Mouse (Mus musculus) liver, embryonic 14.5 days (tissue): ENCODE measurements around the gene Mrgpra2b. TPM values are rescaled to one million over a fixed set of nuclear protein-coding genes. Genes with fewer than 3 reads are reported as not detected.
A peak's percentile ranks its signal among the peaks of the same experiment; 100 is the strongest.
"Not testable (repeated sequence)": the region's sequence is repeated elsewhere in the genome, so short reads cannot be mapped to it uniquely, and the experiment has no call there.

Experiments used
- ATAC-seq: fragments of 200-750 bp; cut with Nextera tagmentation; 2 replicates; pipeline ENCODE4 v1.8.0; 2017; ENCODE audit warnings: moderate number of reproducible peaks, mild to moderate bottlenecking, moderate library complexity; ENCODE audit not compliant: insufficient read depth
- DNase-seq, 3 experiments: peaks; one replicate each; pipeline ENCODE4 v3.0.0-alpha.2; 2012 to 2013; ENCODE audit warnings: low read depth in 3 of 3, low spot score in 3 of 3
- H3K27ac ChIP-seq: fragments of 300-500 bp; sonication (generic); 2 replicates; pipeline ENCODE4 v1.5.1; 2014; ENCODE audit warnings: moderate library complexity, mild to moderate bottlenecking, control low read depth, inconsistent platforms
- H3K27me3 ChIP-seq: fragments of 300-500 bp; sonication (generic); 2 replicates; pipeline ENCODE4 v1.6.1; 2014; ENCODE audit warnings: mild to moderate bottlenecking, low read length, moderate library complexity; ENCODE audit not compliant: control insufficient read depth, insufficient read depth
- H3K36me3 ChIP-seq: fragments of 300-500 bp; sonication (generic); replicated peaks from 2 replicates; pipeline ENCODE4 v1.6.1; 2014; ENCODE audit warnings: low read depth; ENCODE audit not compliant: control insufficient read depth, insufficient read depth
- H3K4me1 ChIP-seq, 2 experiments: fragments of 200-500 bp in 1 of 2; fragments of 300-500 bp in 1 of 2; sonication (generic) in 1 of 2; replicated peaks; 2 replicates each; pipeline ENCODE4 v1.6.1; 2012 to 2014; ENCODE audit warnings: antibody characterized with exemption in 1 of 2, inconsistent platforms in 1 of 2, low read length in 1 of 2; ENCODE audit not compliant: control insufficient read depth in 2 of 2, insufficient read depth in 2 of 2
- H3K4me2 ChIP-seq: fragments of 300-500 bp; sonication (generic); 2 replicates; pipeline ENCODE4 v1.6.1; 2014; ENCODE audit warnings: low read depth, mild to moderate bottlenecking, control low read depth, moderate library complexity
- H3K4me3 ChIP-seq, 2 experiments: fragments of 200-500 bp in 1 of 2; fragments of 300-500 bp in 1 of 2; sonication (generic) in 1 of 2; 2 replicates each; pipeline ENCODE4 v1.5.1; 2012 to 2014; ENCODE audit warnings: low read depth in 2 of 2, low read length in 2 of 2, mild to moderate bottlenecking in 2 of 2, control low read depth in 1 of 2, inconsistent platforms in 1 of 2, moderate library complexity in 1 of 2; ENCODE audit not compliant: insufficient read depth in 1 of 2
- H3K9ac ChIP-seq: fragments of 300-500 bp; sonication (generic); replicated peaks from 2 replicates; pipeline ENCODE4 v1.6.1; 2014; ENCODE audit warnings: mild to moderate bottlenecking, control low read depth, moderate library complexity
- H3K9me3 ChIP-seq: fragments of 300-500 bp; sonication (generic); 2 replicates; pipeline ENCODE4 v1.6.1; 2016; ENCODE audit warnings: low read length, mixed read lengths; ENCODE audit not compliant: control insufficient read depth
- CTCF ChIP-seq: IDR thresholded peaks from 2 replicates; pipeline ENCODE4 v1.5.1; 2016; ENCODE audit warnings: antibody characterized with exemption, low read depth, control low read depth
- EP300 ChIP-seq: IDR thresholded peaks from 2 replicates; pipeline ENCODE4 v1.6.1; 2016; ENCODE audit warnings: antibody characterized with exemption, low read depth
- WGBS: fragments of 180-500 bp; shearing (Covaris S2); extraction: QIAGEN DNeasy Blood & Tissue Kit; methylation state at CpG from one replicate; pipeline ENCODE4 v1.1.7; 2014; ENCODE audit not compliant: insufficient replicate concordance; 5-methylcytosine and 5-hydroxymethylcytosine counted together
- polyA plus RNA-seq, 2 experiments: library from polyadenylated mRNA; depleted of rRNA in 1 of 2; stranded (reverse) in 1 of 2; unstranded in 1 of 2; fragments of >200 nt; fragmentation: Nextera tagmentation in 1 of 2; extraction: Ambion mirVana in 1 of 2; gene quantifications; 2 replicates each; pipeline versions ENCODE4 v1.2.1 to v1.2.3; 2012 to 2014

Gene Mrgpra2b
- 0.64 and 0.71 TPM in 2 replicates for polyA plus RNA-seq (2012; rRNA removed)
- 0.83 and 0.90 TPM in 2 replicates for polyA plus RNA-seq (2014; fragmentation: Nextera tagmentation; extraction: Ambion mirVana)

- Histone ChIP-seq H3K36me3 (no peaks in the 10 kb centered on the region), H3K27ac (no peak within 1 kb of the TSS), H3K9me3 (no peaks in the 10 kb centered on the region), H3K4me2 (no peak within 1 kb of the TSS), H3K27me3 (no peaks in the 10 kb centered on the region), H3K4me1 (no peaks in the 10 kb centered on the region), H3K4me3 (no peak within 1 kb of the TSS), H3K9ac (no peak within 1 kb of the TSS)
- DNase-seq (no peak), ATAC-seq (no peak)
- no peak for TF ChIP-seq CTCF
- TF ChIP-seq EP300 = no peak
Observed at GRCm38 (mm10) chr7:47528762-47529161, at the start of gene Mrgpra2b. Gene Mrgpra2b, minus strand, starts transcription at chr7:47528862.

DNA sequence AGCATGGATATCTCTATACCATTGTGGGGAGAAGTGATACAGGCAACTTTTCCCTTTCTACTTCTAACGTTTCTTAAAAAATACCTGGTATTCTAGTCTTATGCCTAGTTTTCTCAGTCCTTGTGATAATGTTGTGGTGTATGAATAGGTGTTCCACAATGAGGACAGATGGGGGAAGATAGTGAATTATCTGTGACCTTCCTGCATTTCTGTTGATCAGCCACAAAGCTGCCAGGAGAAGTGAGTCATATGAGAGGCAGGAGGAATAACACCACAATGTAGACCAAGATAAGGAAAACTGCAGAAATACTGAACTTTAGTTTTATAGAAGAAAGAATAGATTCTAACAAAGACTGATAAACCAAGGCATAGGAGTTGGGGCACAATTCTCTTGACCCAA lies 12.3 kb downstream of the Mrgpra2b start:
- H3K27ac ChIP-seq = no peak overlapping the region
- H3K27me3 ChIP-seq = no peaks in the 10 kb centered on the region
- DNase-seq (no peak), ATAC-seq (no peak)
- TF ChIP-seq EP300 (no peak), CTCF (no peak)
- 40% methylated on average over 1 of the region's 1 CpGs for WGBS
- no peaks in the 10 kb centered on the region for H3K4me1 ChIP-seq
- no peaks in the 10 kb centered on the region for H3K36me3 ChIP-seq
- no peaks in the 10 kb centered on the region for H3K9me3 ChIP-seq
- no peak overlapping the region for H3K4me3 ChIP-seq
- H3K9ac ChIP-seq = no peak overlapping the region
- no peak overlapping the region for H3K4me2 ChIP-seq

GRCm38 (mm10) chr7:47515050-47515449 lies 13.6 kb downstream of the Mrgpra2b start:
- WGBS = 32% methylated on average over 2 of the region's 2 CpGs

DNA sequence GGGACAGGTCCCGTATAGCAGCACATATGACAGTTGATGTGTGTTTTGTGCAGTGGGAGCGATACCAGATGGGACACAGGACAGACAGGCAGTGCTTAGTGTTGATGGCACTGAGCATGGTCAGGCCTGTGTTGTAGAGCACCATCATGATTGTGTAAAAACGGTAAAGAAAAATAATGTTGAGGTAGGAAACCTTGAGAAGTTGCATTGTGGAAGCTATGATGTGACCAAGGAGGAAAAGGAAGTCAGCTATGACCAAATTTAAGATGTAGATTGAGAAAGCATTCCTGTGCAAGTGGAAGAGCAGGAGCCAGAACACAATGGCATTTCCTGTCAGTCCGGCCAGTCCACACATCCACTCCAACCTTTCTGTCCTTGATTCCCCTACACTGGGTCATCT lies 25.7 kb downstream of the Mrgpra2b start:
- H3K9ac ChIP-seq = no peak overlapping the region
- no peaks in the 10 kb centered on the region for H3K27me3 ChIP-seq
- H3K4me3 ChIP-seq = no peak overlapping the region
- H3K9me3 ChIP-seq = no peaks in the 10 kb centered on the region
- DNase-seq = no peak
- no peaks in the 10 kb centered on the region for H3K4me1 ChIP-seq
- H3K4me2 ChIP-seq = no peak overlapping the region
- TF ChIP-seq EP300 (no peak), CTCF (no peak)
- H3K36me3 ChIP-seq = no peaks in the 10 kb centered on the region
- H3K27ac ChIP-seq = no peak overlapping the region
- no peak for ATAC-seq
- 51% methylated on average over 4 of the region's 4 CpGs for WGBS

More at GRCm38 (mm10) chr7:47515050-47515449, 13.6 kb downstream of the Mrgpra2b start:
- ATAC-seq = no peak
- Histone ChIP-seq H3K4me2 (no peak overlapping the region), H3K4me1 (no peaks in the 10 kb centered on the region), H3K36me3 (no peaks in the 10 kb centered on the region), H3K9me3 (no peaks in the 10 kb centered on the region), H3K4me3 (no peak overlapping the region), H3K9ac (no peak overlapping the region), H3K27ac (no peak overlapping the region), H3K27me3 (no peaks in the 10 kb centered on the region)
- TF ChIP-seq EP300 (no peak), CTCF (0 out of 2 replicates have a peak, but pooled peaks have one; percentile 16)
- no peak for DNase-seq

GRCm38 (mm10) chr7:47491266-47491665 lies 37.4 kb downstream of the Mrgpra2b start:
- not testable (repeated sequence) for H3K36me3 ChIP-seq, H3K4me3 ChIP-seq, DNase-seq, ATAC-seq, H3K4me2 ChIP-seq, H3K9ac ChIP-seq, H3K4me1 ChIP-seq, H3K27ac ChIP-seq, H3K27me3 ChIP-seq, H3K9me3 ChIP-seq

DNA sequence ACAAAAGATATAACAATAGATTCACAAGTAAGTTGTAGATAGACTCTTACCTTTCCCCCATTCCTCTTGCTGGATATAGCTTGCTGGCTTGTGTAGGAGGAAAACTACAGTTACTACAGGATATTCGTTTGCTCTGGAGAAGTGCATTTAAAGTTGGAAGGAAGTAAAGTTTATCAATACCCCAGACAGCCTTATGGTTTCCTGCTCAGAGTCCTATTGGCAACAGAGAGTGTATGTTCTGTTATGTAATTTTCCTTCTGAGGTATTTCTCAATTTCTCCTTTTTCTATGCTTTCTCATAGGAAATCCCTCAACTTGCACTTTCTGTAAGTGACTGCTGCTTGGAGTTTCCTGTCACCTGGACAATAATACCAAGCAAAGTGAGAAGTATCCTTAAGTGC lies 39.2 kb downstream of the Mrgpra2b start:
- not testable (repeated sequence) for H3K4me2 ChIP-seq, H3K4me3 ChIP-seq, H3K9ac ChIP-seq, H3K9me3 ChIP-seq, ATAC-seq, H3K27ac ChIP-seq, DNase-seq, H3K36me3 ChIP-seq, H3K4me1 ChIP-seq, H3K27me3 ChIP-seq
- WGBS = no CpG with 5 or more reads among the region's 1 CpGs

DNA sequence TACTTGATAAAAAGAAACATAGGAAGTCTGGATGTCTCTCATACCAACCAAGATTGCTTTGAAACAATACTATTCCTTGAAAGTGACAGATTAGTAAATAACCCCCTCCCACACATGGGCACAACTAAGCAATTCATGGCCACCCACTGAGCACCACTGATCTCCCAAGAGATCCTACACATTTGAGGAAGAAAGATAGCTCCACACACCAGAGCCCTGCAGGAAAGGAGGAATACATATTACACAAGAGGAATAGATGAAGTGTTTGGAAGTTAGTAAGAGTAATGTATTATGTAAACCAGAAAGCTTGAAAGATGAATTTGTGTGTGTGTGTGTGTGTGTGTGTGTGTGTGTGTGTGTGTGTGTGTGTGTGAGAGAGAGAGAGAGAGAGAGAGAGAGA lies 45.5 kb downstream of the Mrgpra2b start:
- not testable (repeated sequence) for ATAC-seq, H3K4me3 ChIP-seq, DNase-seq

DNA sequence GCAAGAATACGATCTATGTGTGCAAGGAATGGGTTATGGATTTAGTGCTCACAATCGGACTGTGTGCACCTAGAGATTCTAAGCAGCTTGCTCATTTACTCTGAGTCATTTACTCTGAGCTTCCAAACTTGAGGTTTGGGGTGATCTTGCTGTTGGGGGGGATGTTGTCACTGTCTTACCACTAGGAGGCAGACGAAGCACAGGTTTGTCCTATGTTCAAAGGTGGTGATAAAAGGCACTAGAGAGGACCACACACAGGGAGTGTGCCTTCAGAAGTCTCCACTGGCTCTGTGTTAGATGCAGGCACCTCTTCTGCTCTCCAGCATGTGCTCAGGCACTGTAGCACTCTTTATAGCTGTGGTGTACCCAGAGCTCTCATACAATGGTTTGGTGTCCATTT lies 54.8 kb downstream of the Mrgpra2b start:
- ATAC-seq, H3K4me1 ChIP-seq, H3K9ac ChIP-seq, DNase-seq, H3K4me2 ChIP-seq, H3K9me3 ChIP-seq, H3K4me3 ChIP-seq, H3K27ac ChIP-seq, H3K27me3 ChIP-seq, H3K36me3 ChIP-seq: not testable (repeated sequence)
- 25% methylated on average over 1 of the region's 3 CpGs for WGBS

More for the DNA sequence above, 45.5 kb downstream of the Mrgpra2b start:
- not testable (repeated sequence) for H3K27ac ChIP-seq, H3K4me1 ChIP-seq, H3K4me2 ChIP-seq, H3K36me3 ChIP-seq, H3K9ac ChIP-seq, H3K27me3 ChIP-seq, H3K9me3 ChIP-seq
